Mouse (Mus musculus): ENCODE data around the gene Rac2.

The Rac2 gene

GRCm38 (mm10) chr15:78572658-78573397 is at the start of gene Rac2:
Rac2 (minus strand) TSS chr15:78572783.
- no peak for DNase-seq (ENCODE audit: low read depth, low spot score)

GRCm38 (mm10) chr15:78616973-78617372 is 44.4 kb upstream of the Rac2 start:
- DNase-seq (ENCODE audit: low read depth, low spot score): no peak

GRCm38 (mm10) chr15:78614536-78614935 is 42.0 kb upstream of the Rac2 start:
- no peak for DNase-seq (ENCODE audit: low read depth, low spot score)

GRCm38 (mm10) chr15:78610705-78611462 is 38.3 kb upstream of the Rac2 start:
- no peak for DNase-seq (ENCODE audit: low read depth, low spot score)

- DNase-seq (ENCODE audit: low read depth, low spot score): no peak
Observed at GRCm38 (mm10) chr15:78607463-78607862, 34.9 kb upstream of the Rac2 start.

- no peak for DNase-seq (ENCODE audit: low read depth, low spot score)
Observed at GRCm38 (mm10) chr15:78606059-78606458, 33.5 kb upstream of the Rac2 start.

- no peak for DNase-seq (ENCODE audit: low read depth, low spot score)
Observed at GRCm38 (mm10) chr15:78605371-78605791, 32.8 kb upstream of the Rac2 start.

GRCm38 (mm10) chr15:78604255-78604654 is 31.7 kb upstream of the Rac2 start:
- DNase-seq (ENCODE audit: low read depth, low spot score): no peak

GRCm38 (mm10) chr15:78601180-78601579 is 28.6 kb upstream of the Rac2 start:
- no peak for DNase-seq (ENCODE audit: low read depth, low spot score)

- no peak for DNase-seq (ENCODE audit: low read depth, low spot score)
Observed at GRCm38 (mm10) chr15:78599529-78600193, 27.1 kb upstream of the Rac2 start.

GRCm38 (mm10) chr15:78599124-78599523 is 26.5 kb upstream of the Rac2 start:
- no peak for DNase-seq (ENCODE audit: low read depth, low spot score)

- DNase-seq (ENCODE audit: low read depth, low spot score): no peak
Observed at GRCm38 (mm10) chr15:78597729-78598128, 25.1 kb upstream of the Rac2 start.

GRCm38 (mm10) chr15:78596914-78597313 is 24.3 kb upstream of the Rac2 start, which contains the start of gene Cyth4:
Cyth4 (plus strand) TSS chr15:78597047.
- no peak for DNase-seq (ENCODE audit: low read depth, low spot score)

- no peak for DNase-seq (ENCODE audit: low read depth, low spot score)
Observed at GRCm38 (mm10) chr15:78596504-78596903, 23.9 kb upstream of the Rac2 start.

- DNase-seq (ENCODE audit: low read depth, low spot score): no peak
Observed at GRCm38 (mm10) chr15:78595468-78595867, 22.9 kb upstream of the Rac2 start.

- DNase-seq (ENCODE audit: low read depth, low spot score): no peak
Observed at GRCm38 (mm10) chr15:78594831-78595230, 22.2 kb upstream of the Rac2 start.

GRCm38 (mm10) chr15:78593896-78594425 is 21.4 kb upstream of the Rac2 start:
- DNase-seq (ENCODE audit: low read depth, low spot score): no peak

- no peak for DNase-seq (ENCODE audit: low read depth, low spot score)
Observed at GRCm38 (mm10) chr15:78592452-78592968, 19.9 kb upstream of the Rac2 start.

GRCm38 (mm10) chr15:78591680-78592451 is 19.3 kb upstream of the Rac2 start:
- DNase-seq (ENCODE audit: low read depth, low spot score): no peak

GRCm38 (mm10) chr15:78590785-78591184 is 18.2 kb upstream of the Rac2 start:
- DNase-seq (ENCODE audit: low read depth, low spot score): no peak

GRCm38 (mm10) chr15:78589936-78590335 is 17.4 kb upstream of the Rac2 start:
- DNase-seq (ENCODE audit: low read depth, low spot score): no peak
